Mouse (Mus musculus) midbrain, postnatal 0 days (tissue): ENCODE measurements around the gene Fig4. TPM values are rescaled to one million over a fixed set of nuclear protein-coding genes. Genes with fewer than 3 reads are reported as not detected.

Experiments
- ATAC-seq: fragments of 200-750 bp; cut with Nextera tagmentation; 2 replicates; pipeline ENCODE4 v1.8.0; 2017; ENCODE audit warnings: moderate number of reproducible peaks, mild to moderate bottlenecking, moderate TSS enrichment, moderate library complexity; ENCODE audit not compliant: low FRiP score
- DNase-seq: peaks from one replicate; pipeline ENCODE4 v3.0.0-alpha.2; 2015; ENCODE audit warnings: low spot score
- H3K27ac ChIP-seq: fragments of 300-500 bp; sonication (generic); 2 replicates; pipeline ENCODE4 v1.5.1; 2014; ENCODE audit warnings: low read depth, mild to moderate bottlenecking, low read length, mixed read lengths
- H3K27me3 ChIP-seq: fragments of 300-500 bp; sonication (generic); 2 replicates; pipeline ENCODE4 v1.6.1; 2014; ENCODE audit warnings: low read length, control low read depth, mixed read lengths; ENCODE audit not compliant: insufficient read depth
- H3K36me3 ChIP-seq: fragments of 300-500 bp; sonication (generic); 2 replicates; pipeline ENCODE4 v1.6.1; 2014; ENCODE audit warnings: low read length, control low read depth, mixed read lengths; ENCODE audit not compliant: insufficient read depth
- H3K4me1 ChIP-seq: fragments of 300-500 bp; sonication (generic); 2 replicates; pipeline ENCODE4 v1.6.1; 2014; ENCODE audit warnings: mild to moderate bottlenecking, control low read depth, antibody characterized with exemption, low read length, mixed read lengths; ENCODE audit not compliant: insufficient read depth
- H3K4me2 ChIP-seq: fragments of 300-500 bp; sonication (generic); 2 replicates; pipeline ENCODE4 v1.6.1; 2014; ENCODE audit warnings: low read depth, mild to moderate bottlenecking, low read length, mixed read lengths; ENCODE audit not compliant: poor library complexity, severe bottlenecking
- H3K4me3 ChIP-seq: fragments of 300-500 bp; sonication (generic); 2 replicates; pipeline ENCODE4 v1.5.1; 2014; ENCODE audit warnings: low read depth, mild to moderate bottlenecking, low read length, moderate library complexity
- H3K9ac ChIP-seq: fragments of 300-500 bp; sonication (generic); replicated peaks from 2 replicates; pipeline ENCODE4 v1.6.1; 2014; ENCODE audit warnings: mild to moderate bottlenecking, low read length, moderate library complexity, mixed read lengths; ENCODE audit not compliant: poor library complexity, severe bottlenecking
- H3K9me3 ChIP-seq: fragments of 300-500 bp; sonication (generic); 2 replicates; pipeline ENCODE4 v1.6.1; 2016; ENCODE audit warnings: low read length, control low read depth
- CTCF ChIP-seq: IDR thresholded peaks from 2 replicates; pipeline ENCODE4 v1.5.1; 2016; ENCODE audit warnings: antibody characterized with exemption, mild to moderate bottlenecking
- WGBS: fragments of 180-500 bp; shearing (Covaris S2); extraction: QIAGEN DNeasy Blood & Tissue Kit; methylation state at CpG from one replicate; pipeline ENCODE4 v1.1.7; 2014; 5-methylcytosine and 5-hydroxymethylcytosine counted together
- polyA plus RNA-seq: library from polyadenylated mRNA; unstranded; fragments of >200 nt; fragmentation: Nextera tagmentation; extraction: Ambion mirVana; gene quantifications from 2 replicates; pipeline ENCODE4 v1.2.1, GENCODE M21; 2015
- total RNA-seq: library from RNA; depleted of rRNA; stranded (reverse); fragments of >200 nt; gene quantifications from 2 replicates; pipeline ENCODE4 v1.2.3, GENCODE M21; 2014

The Fig4 gene
- total and polyA plus RNA-seq, 2 experiments from 2014 or later = 30.1 to 31.0 TPM

DNA sequence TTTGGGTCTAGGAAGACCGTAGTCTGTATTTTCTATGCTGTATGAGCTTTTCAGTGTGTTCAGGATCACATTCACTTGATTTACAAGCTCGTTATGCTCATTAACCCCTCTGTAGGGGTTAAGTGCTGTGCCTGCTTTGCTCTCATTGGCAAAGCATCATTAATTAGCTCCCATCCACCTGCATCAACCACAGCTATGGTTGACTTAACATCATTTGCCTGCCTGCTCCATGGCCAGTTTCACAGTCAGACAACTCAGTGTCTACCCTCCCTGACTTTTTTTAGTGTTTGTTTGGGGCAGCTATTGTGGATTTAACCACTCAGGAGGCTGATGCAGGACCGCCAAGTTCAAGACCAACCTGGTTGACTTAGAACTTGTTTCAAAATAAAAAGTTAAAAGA, 119.1 kb downstream of the Fig4 start:
- no peaks in the 10 kb centered on the region for H3K27me3 ChIP-seq
- no peak overlapping the region for H3K27ac ChIP-seq
- 87% methylated on average over 3 of the region's 3 CpGs for WGBS
- DNase-seq (no peak), ATAC-seq (no peak)
- peaks cover 9% of the 10 kb centered on the region; the same call in 1 of the 2 replicates for H3K36me3 ChIP-seq
- no peak overlapping the region for H3K4me2 ChIP-seq
- no peaks in the 10 kb centered on the region for H3K4me1 ChIP-seq
- no peak overlapping the region for H3K9ac ChIP-seq
- no peak overlapping the region for H3K4me3 ChIP-seq
- no peak for TF ChIP-seq CTCF
- H3K9me3 ChIP-seq = no peaks in the 10 kb centered on the region

DNA sequence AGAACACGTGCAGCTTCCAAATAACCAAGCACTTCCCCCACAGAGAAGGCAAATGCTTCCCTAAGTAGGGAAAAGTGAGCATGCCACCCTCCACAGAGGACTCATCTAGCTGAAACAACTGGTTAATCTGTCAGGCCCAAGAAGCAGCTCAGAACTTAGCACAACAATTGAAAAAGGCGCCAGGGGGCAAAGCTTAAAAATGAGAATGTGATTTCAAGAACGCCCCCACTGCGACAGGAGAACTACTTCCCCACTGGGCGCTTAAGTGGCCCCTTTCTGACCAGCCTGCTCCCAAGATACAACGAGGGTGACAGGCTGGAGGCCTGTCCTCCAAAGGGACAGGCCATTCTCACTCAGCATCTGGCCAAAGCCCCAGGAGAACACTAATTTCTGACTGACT, 120.4 kb downstream of the Fig4 start:
- Histone ChIP-seq H3K36me3 (peaks cover 3% of the 10 kb centered on the region; the same call in 1 of the 2 replicates), H3K4me2 (no peak overlapping the region), H3K4me1 (no peaks in the 10 kb centered on the region), H3K9me3 (no peaks in the 10 kb centered on the region), H3K4me3 (no peak overlapping the region), H3K9ac (no peak overlapping the region), H3K27me3 (no peaks in the 10 kb centered on the region), H3K27ac (no peak overlapping the region)
- no peak for TF ChIP-seq CTCF
- DNase-seq (no peak), ATAC-seq (no peak)
- 18% methylated on average over 6 of the region's 6 CpGs for WGBS

DNA sequence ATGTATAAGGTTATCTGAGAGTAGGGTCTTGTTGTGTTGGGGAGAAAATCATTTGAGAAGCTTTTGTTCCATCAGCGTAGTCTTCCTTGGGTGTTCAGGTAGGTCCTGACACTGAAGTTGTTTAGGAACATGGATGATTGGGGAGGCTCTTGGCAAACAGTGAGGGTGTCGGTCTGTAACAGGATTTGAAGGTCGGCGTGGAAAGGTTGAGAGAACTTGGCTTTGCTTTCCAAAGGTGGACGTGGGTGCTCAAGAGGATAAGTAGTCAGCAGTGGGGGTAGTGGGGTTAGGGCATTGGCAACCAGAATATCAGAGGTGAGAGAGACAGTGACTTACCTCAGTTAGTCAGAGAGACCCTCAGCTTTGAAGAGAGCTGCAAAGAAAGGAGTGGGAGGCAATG, 136.9 kb downstream of the Fig4 start:
- Histone ChIP-seq H3K36me3 (no peaks in the 10 kb centered on the region), H3K4me3 (no peak overlapping the region), H3K27me3 (no peaks in the 10 kb centered on the region), H3K9me3 (no peaks in the 10 kb centered on the region), H3K4me2 (no peak overlapping the region), H3K4me1 (no peaks in the 10 kb centered on the region), H3K27ac (no peak overlapping the region), H3K9ac (no peak overlapping the region)
- no peak for ATAC-seq
- no peak for TF ChIP-seq CTCF
- WGBS = 94% methylated on average over 5 of the region's 5 CpGs
- DNase-seq = no peak

DNA sequence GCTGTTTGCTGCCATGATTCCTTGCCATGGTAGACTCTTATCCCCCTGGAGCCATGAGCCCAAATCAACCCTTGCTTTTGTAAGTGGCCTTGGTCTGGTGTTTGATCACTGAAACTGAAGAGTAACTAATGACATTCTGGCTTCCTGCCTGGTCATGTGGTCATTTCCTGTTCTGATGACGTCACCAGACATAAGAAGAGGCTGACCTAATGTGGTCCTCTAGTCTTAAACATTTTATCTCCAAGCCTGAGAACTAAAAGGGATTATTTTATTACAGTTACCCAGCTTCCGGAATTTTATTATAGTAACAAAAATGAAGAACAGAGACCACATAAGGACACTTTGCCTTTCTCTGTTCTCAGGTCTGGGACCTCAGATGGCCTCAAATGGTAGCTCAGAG, 140.0 kb downstream of the Fig4 start:
- DNase-seq (no peak), ATAC-seq (no peak)
- no peak overlapping the region for H3K27ac ChIP-seq
- H3K9me3 ChIP-seq = no peaks in the 10 kb centered on the region
- H3K4me1 ChIP-seq = no peaks in the 10 kb centered on the region
- H3K36me3 ChIP-seq = no peaks in the 10 kb centered on the region
- 80% methylated on average over 2 of the region's 2 CpGs for WGBS
- H3K4me2 ChIP-seq = no peak overlapping the region
- no peak overlapping the region for H3K4me3 ChIP-seq
- no peak for TF ChIP-seq CTCF
- no peak overlapping the region for H3K9ac ChIP-seq
- no peaks in the 10 kb centered on the region for H3K27me3 ChIP-seq

DNA sequence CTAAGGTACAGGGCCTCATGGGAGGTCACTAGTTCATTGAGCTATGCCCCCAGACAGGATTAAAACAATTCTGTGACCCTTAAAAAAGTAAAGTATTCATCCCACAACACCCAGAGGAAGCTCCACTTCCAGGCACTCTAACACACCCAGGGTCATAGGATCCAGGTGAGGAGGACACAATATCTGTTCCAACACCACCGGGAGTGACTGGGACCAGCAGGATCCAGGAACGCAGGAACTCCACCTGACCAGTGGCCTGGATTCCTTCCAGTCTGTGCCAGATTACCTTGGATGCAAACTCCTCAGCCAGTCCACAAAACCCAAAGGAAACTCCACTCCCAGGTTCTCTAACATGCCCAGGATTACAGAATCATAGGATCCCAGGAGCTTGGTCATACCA, 145.8 kb downstream of the Fig4 start:
- H3K4me2 ChIP-seq = no peak overlapping the region
- DNase-seq (no peak), ATAC-seq (no peak)
- no peaks in the 10 kb centered on the region for H3K9me3 ChIP-seq
- no peaks in the 10 kb centered on the region for H3K36me3 ChIP-seq
- H3K27me3 ChIP-seq = no peaks in the 10 kb centered on the region
- H3K4me1 ChIP-seq = no peaks in the 10 kb centered on the region
- 98% methylated on average over 2 of the region's 2 CpGs for WGBS
- no peak for TF ChIP-seq CTCF
- no peak overlapping the region for H3K27ac ChIP-seq
- no peak overlapping the region for H3K4me3 ChIP-seq
- H3K9ac ChIP-seq = no peak overlapping the region

DNA sequence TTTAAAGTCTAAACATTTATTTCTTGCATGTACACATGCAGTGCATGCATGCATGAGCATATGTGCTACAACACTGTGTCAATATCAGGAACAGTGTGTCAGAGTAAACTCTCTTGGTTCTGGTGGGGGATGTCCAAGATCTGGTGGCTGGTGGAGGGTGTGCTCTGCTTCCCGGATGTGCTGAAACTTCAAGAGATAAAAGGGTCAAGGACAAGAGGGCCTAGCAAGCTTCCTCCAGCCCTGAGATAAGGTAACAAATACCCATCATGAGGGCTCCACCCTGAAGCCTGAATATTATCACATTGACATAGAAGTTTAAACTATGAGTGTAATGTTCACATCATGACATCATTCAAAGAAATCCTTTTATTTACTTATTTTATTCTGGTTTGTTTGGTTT, 146.4 kb downstream of the Fig4 start:
- H3K4me3 ChIP-seq = no peak overlapping the region
- no peaks in the 10 kb centered on the region for H3K27me3 ChIP-seq
- no peak overlapping the region for H3K27ac ChIP-seq
- no peaks in the 10 kb centered on the region for H3K4me1 ChIP-seq
- TF ChIP-seq CTCF = no peak
- no peaks in the 10 kb centered on the region for H3K36me3 ChIP-seq
- DNase-seq (no peak), ATAC-seq (no peak)
- no peaks in the 10 kb centered on the region for H3K9me3 ChIP-seq
- H3K4me2 ChIP-seq = no peak overlapping the region
- H3K9ac ChIP-seq = no peak overlapping the region
- WGBS = 97% methylated on average over 1 of the region's 1 CpGs
